Mouse (Mus musculus) midbrain, embryonic 14.5 days (tissue): ENCODE data around the gene Ercc6l2. TPM values are rescaled to one million over a fixed set of nuclear protein-coding genes. Genes with fewer than 3 reads are reported as not detected.

Source experiments
- ATAC-seq: fragments of 200-750 bp; cut with Nextera tagmentation; 2 replicates; pipeline ENCODE4 v1.8.0; 2017; ENCODE audit warnings: moderate number of reproducible peaks, moderate library complexity; ENCODE audit not compliant: low FRiP score, low TSS enrichment
- DNase-seq: peaks from one replicate; pipeline ENCODE4 v3.0.0-alpha.2; 2015
- H3K27ac ChIP-seq: fragments of 300-500 bp; sonication (generic); replicated peaks from 2 replicates; pipeline ENCODE4 v1.5.1; 2014; ENCODE audit warnings: mild to moderate bottlenecking, low read depth, low read length, moderate library complexity
- H3K27me3 ChIP-seq: fragments of 300-500 bp; sonication (generic); 2 replicates; pipeline ENCODE4 v1.6.1; 2014; ENCODE audit warnings: low read length, control low read depth, mixed read lengths; ENCODE audit not compliant: control insufficient read depth, insufficient read depth
- H3K36me3 ChIP-seq: fragments of 300-500 bp; sonication (generic); 2 replicates; pipeline ENCODE4 v1.6.1; 2014; ENCODE audit warnings: low read length, control low read depth; ENCODE audit not compliant: control insufficient read depth, insufficient read depth
- H3K4me1 ChIP-seq: fragments of 300-500 bp; sonication (generic); 2 replicates; pipeline ENCODE4 v1.6.1; 2014; ENCODE audit warnings: mild to moderate bottlenecking, antibody characterized with exemption, low read length, control low read depth; ENCODE audit not compliant: control insufficient read depth, insufficient read depth
- H3K4me2 ChIP-seq: fragments of 300-500 bp; sonication (generic); 2 replicates; pipeline ENCODE4 v1.6.1; 2014; ENCODE audit warnings: mild to moderate bottlenecking, low read length, moderate library complexity
- H3K4me3 ChIP-seq: fragments of 300-500 bp; sonication (generic); replicated peaks from 2 replicates; pipeline ENCODE4 v1.5.1; 2014; ENCODE audit warnings: low read depth, low read length
- H3K9ac ChIP-seq: fragments of 300-500 bp; sonication (generic); replicated peaks from 2 replicates; pipeline ENCODE4 v1.6.1; 2014; ENCODE audit warnings: mild to moderate bottlenecking, low read length, moderate library complexity
- H3K9me3 ChIP-seq: fragments of 300-500 bp; sonication (generic); 2 replicates; pipeline ENCODE4 v1.6.1; 2016; ENCODE audit warnings: low read length, control low read depth, mixed read lengths; ENCODE audit not compliant: control insufficient read depth
- WGBS: fragments of 180-500 bp; shearing (Covaris S2); extraction: QIAGEN DNeasy Blood & Tissue Kit; methylation state at CpG from one replicate; pipeline ENCODE4 v1.1.7; 2014; 5-methylcytosine and 5-hydroxymethylcytosine counted together
- polyA plus RNA-seq: library from polyadenylated mRNA; unstranded; fragments of >200 nt; fragmentation: Nextera tagmentation; extraction: Ambion mirVana; gene quantifications from 2 replicates; pipeline ENCODE4 v1.2.1, GENCODE M21; 2014

Gene Ercc6l2
- polyA plus RNA-seq, 1 experiment from 2014 or later, result 18.7 TPM

DNA sequence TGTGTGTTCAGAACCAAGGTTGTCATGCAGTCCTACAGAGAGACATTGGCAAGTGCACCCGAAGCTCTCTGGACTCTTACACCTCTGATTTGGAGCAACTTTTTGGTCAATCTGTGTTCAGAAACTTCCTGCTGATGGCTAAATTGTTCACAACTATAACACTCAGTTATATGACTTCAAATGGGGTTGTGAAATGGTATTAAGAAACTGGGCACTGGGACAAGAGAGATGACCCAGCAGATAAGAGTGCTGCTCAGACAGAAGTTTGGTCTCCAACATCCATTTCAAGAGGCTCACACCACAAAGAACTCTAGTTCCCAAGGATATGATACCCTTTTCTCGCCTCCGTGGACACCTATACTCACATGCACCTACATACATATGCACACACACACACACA is 16.4 kb upstream of the Ercc6l2 start:
- WGBS, result 88% methylated on average over 3 of the region's 3 CpGs
- H3K27me3 ChIP-seq, result no peaks in the 10 kb centered on the region
- H3K36me3 ChIP-seq, result no peaks in the 10 kb centered on the region
- H3K9me3 ChIP-seq, result no peaks in the 10 kb centered on the region
- DNase-seq, result no peak
- H3K27ac ChIP-seq, result no peak overlapping the region
- H3K4me2 ChIP-seq, result no peak overlapping the region
- H3K9ac ChIP-seq, result no peak overlapping the region
- ATAC-seq, result no peak
- no peak overlapping the region for H3K4me3 ChIP-seq
- H3K4me1 ChIP-seq, result no peaks in the 10 kb centered on the region

DNA sequence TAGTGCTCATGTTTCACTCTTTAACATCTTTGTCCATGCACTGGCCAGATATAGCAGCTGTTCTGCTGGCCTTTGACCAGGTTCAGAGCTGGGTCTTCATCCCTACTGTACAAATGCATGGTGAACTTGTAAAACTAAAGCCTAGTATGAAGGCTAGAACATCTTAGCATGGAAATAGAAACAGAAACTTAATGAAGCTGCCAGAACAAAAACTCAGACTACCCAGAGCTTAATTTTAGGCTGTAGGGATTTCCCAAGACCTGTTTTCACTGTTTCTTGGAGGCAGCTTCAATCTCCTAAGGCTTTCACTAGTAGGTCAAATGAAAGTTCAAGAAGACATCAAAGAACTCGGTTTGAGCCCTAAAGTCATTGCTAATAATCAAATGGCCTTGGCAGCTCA is 15.1 kb upstream of the Ercc6l2 start:
- no peak overlapping the region for H3K27ac ChIP-seq
- ATAC-seq, result no peak
- H3K4me1 ChIP-seq, result no peaks in the 10 kb centered on the region
- H3K4me2 ChIP-seq, result no peak overlapping the region
- no peak for DNase-seq
- H3K36me3 ChIP-seq, result no peaks in the 10 kb centered on the region
- H3K4me3 ChIP-seq, result no peak overlapping the region
- WGBS, result 80% methylated on average over 1 of the region's 1 CpGs
- H3K27me3 ChIP-seq, result no peaks in the 10 kb centered on the region
- H3K9ac ChIP-seq, result no peak overlapping the region
- H3K9me3 ChIP-seq, result no peaks in the 10 kb centered on the region

DNA sequence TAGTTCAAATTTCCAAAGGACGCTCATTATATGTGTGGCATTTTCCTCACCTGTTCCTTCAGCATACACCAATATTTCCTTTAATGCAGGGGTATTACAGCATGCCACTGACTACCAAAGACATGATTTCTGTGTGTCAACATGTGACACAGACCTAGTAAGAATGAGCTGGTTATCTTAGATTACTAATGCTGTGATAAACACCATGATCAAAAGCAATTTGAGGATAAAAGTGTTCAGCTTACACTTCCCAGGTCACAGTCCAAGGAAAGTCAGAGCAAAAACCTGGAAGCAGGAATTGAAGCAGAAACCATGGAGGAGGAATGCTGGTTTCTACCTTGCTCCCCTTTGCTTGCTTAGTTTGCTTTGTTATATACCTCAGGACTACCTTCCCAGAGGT is 13.8 kb upstream of the Ercc6l2 start:
- WGBS, result 94% methylated on average over 1 of the region's 1 CpGs
- ATAC-seq (no peak), DNase-seq (no peak)
- H3K27me3 ChIP-seq, result no peaks in the 10 kb centered on the region
- no peaks in the 10 kb centered on the region for H3K4me1 ChIP-seq
- H3K4me3 ChIP-seq, result no peak overlapping the region
- H3K9ac ChIP-seq, result no peak overlapping the region
- no peak overlapping the region for H3K27ac ChIP-seq
- H3K36me3 ChIP-seq, result no peaks in the 10 kb centered on the region
- H3K9me3 ChIP-seq, result no peaks in the 10 kb centered on the region
- no peak overlapping the region for H3K4me2 ChIP-seq

DNA sequence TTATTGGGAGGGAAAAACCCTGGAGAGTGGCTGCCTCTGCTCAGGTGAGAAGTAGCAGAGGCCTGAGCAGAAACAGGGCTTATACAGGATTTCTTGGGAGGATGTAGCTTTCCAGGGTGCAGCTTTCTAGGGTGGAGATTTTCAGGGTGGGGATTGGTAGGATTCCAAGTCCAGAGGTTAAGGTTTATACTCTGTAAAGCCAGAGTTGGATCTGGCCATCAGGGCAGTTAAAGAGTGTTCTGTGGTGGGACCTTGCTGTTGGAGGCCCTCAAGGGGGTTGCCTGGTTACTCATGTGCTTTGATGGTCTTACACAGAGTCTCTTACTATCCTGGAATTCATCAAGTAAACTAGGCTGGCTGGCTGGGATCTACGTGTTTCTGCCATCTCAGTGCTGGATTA is 7.8 kb upstream of the Ercc6l2 start:
- no peak overlapping the region for H3K4me2 ChIP-seq
- H3K4me1 ChIP-seq, result no peaks in the 10 kb centered on the region
- no peaks in the 10 kb centered on the region for H3K36me3 ChIP-seq
- no peak overlapping the region for H3K9ac ChIP-seq
- H3K4me3 ChIP-seq, result no peak overlapping the region
- no peak for DNase-seq
- no peaks in the 10 kb centered on the region for H3K27me3 ChIP-seq
- ATAC-seq, result no peak
- no peak overlapping the region for H3K27ac ChIP-seq
- H3K9me3 ChIP-seq, result no peaks in the 10 kb centered on the region
- WGBS, result 79% methylated on average over 1 of the region's 1 CpGs

DNA sequence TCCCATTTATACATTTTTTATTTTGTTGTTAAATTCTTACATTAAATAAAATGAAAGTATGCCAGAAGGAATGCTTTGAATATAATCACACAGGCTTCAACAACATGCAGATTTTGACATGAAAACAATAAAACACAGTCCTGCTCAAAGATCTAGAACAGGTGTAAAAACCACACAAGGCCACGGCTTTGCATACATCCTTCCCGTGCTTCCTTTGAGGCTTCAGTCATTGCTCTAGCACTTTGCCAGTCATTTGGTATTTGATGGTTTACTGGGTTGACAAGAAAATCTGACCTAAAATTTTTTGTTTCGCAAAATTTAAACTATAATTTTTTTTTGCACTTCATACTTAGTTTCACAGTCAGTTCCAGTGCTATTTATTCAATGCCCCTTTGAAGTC is 7.1 kb upstream of the Ercc6l2 start:
- no peak overlapping the region for H3K4me2 ChIP-seq
- no peaks in the 10 kb centered on the region for H3K27me3 ChIP-seq
- H3K36me3 ChIP-seq, result no peaks in the 10 kb centered on the region
- no peaks in the 10 kb centered on the region for H3K9me3 ChIP-seq
- ATAC-seq (no peak), DNase-seq (no peak)
- H3K4me1 ChIP-seq, result no peaks in the 10 kb centered on the region
- no peak overlapping the region for H3K27ac ChIP-seq
- H3K4me3 ChIP-seq, result no peak overlapping the region
- no peak overlapping the region for H3K9ac ChIP-seq
- WGBS, result 93% methylated on average over 3 of the region's 3 CpGs

DNA sequence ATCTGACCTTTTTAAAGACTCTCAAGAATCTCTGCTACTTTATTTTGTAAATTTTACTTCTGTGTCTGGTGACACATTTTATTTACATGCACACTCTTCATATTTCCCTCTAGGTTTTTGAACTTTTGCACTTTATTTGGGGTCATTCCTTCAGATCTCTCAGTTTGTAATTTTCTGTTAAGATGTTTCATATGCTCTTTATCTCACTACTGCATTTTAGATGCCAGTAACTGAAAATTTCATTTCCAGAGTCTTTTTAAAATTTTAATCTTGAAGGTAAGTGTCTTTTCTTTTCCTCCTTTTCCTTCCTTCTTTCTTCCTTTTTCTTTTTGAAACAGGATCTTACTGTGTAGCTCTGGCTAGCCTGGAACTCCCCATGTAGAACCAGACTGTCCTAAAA is 3.6 kb upstream of the Ercc6l2 start:
- ATAC-seq, result no peak
- Histone ChIP-seq H3K4me3 (no peak overlapping the region), H3K27me3 (no peaks in the 10 kb centered on the region), H3K36me3 (no peaks in the 10 kb centered on the region), H3K4me1 (peaks cover 11% of the 10 kb centered on the region; the same call in 1 of the 2 replicates), H3K27ac (no peak overlapping the region), H3K9me3 (no peaks in the 10 kb centered on the region), H3K4me2 (no peak overlapping the region), H3K9ac (no peak overlapping the region)
- no peak for DNase-seq

DNA sequence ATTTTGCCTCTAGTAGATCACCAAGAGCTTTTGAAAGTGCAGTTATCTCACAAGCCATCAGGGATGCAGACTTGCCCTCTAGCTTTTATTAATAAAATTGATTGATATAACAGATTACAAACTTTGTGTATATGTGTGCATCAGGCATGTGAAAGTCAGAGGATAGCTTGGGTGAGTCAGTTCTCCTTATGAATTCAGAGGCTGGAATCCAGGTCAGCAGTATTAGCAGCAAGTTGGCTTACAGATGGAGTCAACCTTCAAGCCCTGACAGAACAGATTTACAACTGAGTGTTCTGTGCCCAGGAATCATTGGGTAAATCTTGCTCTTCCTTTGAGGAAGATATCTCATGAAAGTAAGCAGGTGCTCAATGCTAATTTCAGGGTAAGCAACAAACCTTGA is 891 bp downstream of the Ercc6l2 start:
- Histone ChIP-seq H3K9ac (peak overlapping the region; percentile 86), H3K27me3 (no peaks in the 10 kb centered on the region), H3K36me3 (no peaks in the 10 kb centered on the region), H3K4me2 (peak overlapping the region; percentile 82), H3K9me3 (no peaks in the 10 kb centered on the region), H3K4me3 (peak overlapping the region; percentile 61), H3K4me1 (peaks cover 11% of the 10 kb centered on the region; the same call in 1 of the 2 replicates), H3K27ac (no peak overlapping the region)
- DNase-seq (no peak), ATAC-seq (no peak)

DNA sequence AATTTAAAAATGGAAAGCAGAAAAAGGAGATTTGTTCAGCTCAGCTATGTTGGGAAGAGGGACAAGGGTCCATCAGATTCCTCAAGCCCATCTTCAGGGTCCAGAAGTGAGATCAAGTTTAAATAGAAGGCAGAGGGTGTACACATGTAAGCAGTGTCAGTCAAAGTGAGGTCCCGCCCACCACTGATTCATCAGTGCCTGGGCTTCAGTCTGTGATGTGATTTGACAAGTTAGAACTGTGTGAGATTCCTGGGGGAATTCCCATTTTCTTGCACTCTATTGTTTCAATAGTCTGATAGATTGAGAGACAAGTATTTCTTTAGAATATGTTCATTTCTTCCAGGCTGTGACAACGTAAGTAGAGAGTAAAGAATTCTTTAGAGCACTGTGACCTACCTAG is 30.7 kb downstream of the Ercc6l2 start:
- no peak overlapping the region for H3K4me3 ChIP-seq
- H3K4me1 ChIP-seq, result no peaks in the 10 kb centered on the region
- no peaks in the 10 kb centered on the region for H3K27me3 ChIP-seq
- peaks cover 33% of the 10 kb centered on the region for H3K36me3 ChIP-seq
- 95% methylated on average over 2 of the region's 2 CpGs for WGBS
- ATAC-seq (no peak), DNase-seq (no peak)
- H3K27ac ChIP-seq, result no peak overlapping the region
- H3K4me2 ChIP-seq, result no peak overlapping the region
- no peak overlapping the region for H3K9ac ChIP-seq
- H3K9me3 ChIP-seq, result no peaks in the 10 kb centered on the region

DNA sequence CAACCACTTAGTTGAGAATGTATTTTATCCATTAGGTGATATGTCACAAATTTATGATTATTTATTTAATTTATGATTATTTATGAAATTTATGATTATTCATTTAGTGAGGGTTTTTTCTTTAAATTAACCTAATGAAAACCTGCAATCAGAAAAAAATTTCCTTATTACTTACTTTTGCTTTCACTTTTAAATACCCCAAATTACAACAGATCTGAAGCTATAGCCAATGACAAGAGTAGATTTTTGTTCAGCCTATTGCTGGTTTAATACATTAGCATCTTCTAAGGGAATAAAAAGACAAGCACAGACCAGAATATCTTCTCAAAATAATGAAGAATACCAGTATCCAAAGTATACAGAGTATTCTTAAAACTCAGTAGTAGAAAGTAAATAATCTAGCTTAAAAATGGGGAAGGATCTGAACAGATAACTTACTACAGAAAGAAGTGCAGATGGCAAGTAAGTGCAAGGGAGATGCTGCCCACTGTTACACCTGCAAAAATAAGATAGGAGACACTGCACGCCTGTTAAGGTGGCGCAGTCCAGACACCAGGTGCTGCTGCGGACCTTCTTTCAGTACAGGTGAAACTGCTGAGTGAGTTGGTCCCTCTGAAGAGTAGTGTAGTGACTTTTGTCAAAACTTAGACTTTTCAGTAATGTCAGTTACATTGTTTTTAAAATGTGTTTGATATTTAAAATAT is 35.4 kb downstream of the Ercc6l2 start:
- peaks cover 25% of the 10 kb centered on the region for H3K36me3 ChIP-seq
- no peak overlapping the region for H3K27ac ChIP-seq
- no peaks in the 10 kb centered on the region for H3K9me3 ChIP-seq
- H3K4me3 ChIP-seq, result no peak overlapping the region
- H3K27me3 ChIP-seq, result no peaks in the 10 kb centered on the region
- H3K9ac ChIP-seq, result no peak overlapping the region
- ATAC-seq, result no peak
- no peak for DNase-seq
- 95% methylated on average over 3 of the region's 3 CpGs for WGBS
- no peaks in the 10 kb centered on the region for H3K4me1 ChIP-seq
- no peak overlapping the region for H3K4me2 ChIP-seq
